Mouse (Mus musculus) cerebellum, adult 18-20 months (tissue): ENCODE results near the gene Cped1.
"Not testable (repeated sequence)": the region's sequence is repeated elsewhere in the genome, so short reads cannot be mapped to it uniquely, and the experiment has no call there.

Experiments used
- DNase-seq, 2 experiments: peaks; one replicate each; pipeline ENCODE4 v3.0.0; 2021

The Cped1 gene

DNA sequence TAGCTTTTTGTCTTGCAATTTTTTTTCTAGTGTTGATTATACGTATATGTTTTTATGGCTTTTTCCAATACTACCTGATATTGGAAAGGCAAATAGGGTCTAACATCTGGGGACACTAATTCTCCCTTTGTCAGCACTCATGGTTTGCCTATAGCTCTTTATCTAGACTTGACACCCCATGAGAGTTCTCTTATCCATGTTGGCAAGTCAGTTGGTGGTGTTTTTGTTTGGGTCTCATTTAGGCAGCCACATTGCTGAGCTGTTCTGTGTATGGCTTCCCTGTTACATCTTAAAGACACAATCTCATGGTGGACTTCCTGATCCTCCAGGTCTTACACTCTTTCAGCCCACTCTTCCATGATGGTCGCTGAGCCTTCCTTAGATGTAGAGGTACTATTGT lies 42.1 kb downstream of the Cped1 start:
- no peak for DNase-seq

DNA sequence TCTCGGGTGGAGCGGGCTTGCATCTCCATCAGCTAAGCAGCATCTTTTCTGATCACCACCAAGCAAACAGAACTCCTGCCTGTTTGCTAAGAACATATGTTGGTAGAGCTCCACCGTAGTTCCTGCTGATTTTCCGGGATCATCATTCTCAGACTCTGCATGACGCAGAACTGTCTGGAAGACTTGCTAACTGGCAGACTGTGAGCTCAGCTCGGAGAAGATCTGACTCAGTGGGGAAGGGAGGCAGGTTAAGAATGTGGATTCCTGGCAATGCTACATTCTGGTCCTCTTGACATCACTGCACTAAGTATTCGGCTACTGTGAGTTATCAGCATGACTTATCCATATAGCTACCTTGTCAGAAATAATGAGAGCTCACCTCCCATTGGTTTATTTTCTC lies 44.7 kb downstream of the Cped1 start:
- peak; percentile 3 to 6 for DNase-seq

DNA sequence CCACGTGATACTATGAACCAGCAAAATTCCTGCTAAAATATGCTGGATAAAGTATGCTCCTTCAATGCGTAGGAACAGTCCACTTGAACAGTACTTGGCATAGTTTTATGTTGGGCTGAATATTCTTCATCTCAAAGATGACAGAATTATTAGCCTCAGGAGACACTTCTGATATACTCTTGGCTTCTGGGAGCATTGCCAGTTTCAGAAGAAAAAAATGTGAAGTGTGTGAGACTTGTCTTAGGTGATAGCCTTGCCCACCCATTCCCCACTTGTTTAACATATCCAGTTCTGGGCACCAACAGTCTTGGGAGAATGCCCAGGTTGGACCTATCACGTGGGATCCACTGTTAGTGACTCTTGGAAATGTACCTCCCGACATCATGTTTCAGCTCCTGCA lies 47.5 kb downstream of the Cped1 start:
- no peak for DNase-seq

DNA sequence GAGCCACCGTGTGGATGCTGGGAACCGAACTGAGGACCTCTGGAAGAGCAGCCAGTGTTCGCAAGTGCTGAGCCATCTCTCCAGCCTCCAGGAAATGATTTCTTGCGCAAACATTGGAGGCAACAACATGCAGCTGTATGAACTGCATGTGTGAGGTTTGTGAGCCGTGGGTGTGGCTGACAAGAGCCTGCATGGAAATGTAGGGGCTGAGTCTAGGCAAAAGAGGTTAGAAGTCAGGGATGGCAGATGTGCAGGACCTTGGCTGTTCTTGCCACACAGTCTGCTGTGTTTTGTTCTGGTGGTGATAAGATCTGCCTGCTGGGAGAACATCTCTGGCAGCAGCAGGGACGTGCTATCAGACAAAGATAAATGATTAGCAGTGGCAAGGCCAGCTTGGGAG lies 49.7 kb downstream of the Cped1 start:
- DNase-seq, result no peak

DNA sequence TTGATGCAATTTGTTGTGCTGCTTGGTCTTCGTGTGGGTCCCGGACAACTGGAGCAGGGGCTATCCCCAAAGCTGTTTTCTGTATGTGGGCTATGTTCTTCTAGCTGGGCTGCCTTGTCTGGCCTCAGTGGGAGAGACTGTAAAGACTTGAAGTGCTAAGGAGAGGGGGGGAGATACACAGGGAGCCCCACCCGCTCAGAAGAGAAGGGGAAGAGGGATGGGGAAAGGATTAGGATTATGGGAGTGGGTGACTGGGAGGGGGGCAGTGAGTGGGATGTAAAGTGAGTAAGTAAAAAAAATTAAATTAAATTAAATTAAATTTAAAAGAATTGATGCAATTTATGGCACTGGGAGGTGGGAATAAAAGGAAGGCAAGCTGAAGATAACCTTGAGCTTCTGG lies 50.2 kb downstream of the Cped1 start:
- DNase-seq, result no peak

DNA sequence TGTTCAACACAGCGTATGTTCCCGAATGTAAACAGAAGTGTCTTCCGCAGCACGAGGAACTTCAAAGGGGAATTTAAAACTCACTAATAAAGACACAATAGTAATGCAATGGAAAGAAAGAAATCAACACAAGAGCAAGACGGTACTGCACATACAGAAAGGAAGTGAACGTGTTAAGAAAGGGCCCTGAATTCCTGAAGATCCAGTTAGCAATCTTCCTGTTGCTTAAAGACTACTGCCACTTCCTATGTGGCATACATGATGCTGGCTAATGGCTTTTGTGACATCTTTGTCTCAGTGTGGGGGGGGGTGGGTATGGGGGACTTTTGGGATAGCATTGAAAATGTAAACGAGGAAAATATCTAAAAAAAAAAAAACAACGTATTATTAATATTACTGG lies 50.7 kb downstream of the Cped1 start:
- no peak for DNase-seq

DNA sequence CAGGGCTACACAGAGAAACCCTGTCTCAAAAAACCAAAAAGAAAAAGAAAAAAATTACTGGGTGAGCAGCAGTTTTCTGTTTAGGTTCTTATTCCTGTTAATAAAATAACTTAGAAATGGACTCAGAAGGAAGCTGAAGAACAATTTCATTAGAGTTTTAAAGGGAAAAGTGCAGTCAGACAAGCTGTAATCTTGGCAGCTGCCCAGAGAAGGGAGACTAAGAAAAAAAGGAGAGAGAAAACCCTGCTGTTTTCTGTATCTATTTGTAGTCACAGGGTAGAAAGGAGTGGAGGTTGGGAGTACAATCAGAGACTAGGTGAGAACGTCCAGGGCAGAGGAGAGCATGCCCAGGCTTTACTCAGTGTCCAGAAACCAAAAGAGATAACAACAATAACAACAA lies 51.2 kb downstream of the Cped1 start:
- DNase-seq, result no peak

DNA sequence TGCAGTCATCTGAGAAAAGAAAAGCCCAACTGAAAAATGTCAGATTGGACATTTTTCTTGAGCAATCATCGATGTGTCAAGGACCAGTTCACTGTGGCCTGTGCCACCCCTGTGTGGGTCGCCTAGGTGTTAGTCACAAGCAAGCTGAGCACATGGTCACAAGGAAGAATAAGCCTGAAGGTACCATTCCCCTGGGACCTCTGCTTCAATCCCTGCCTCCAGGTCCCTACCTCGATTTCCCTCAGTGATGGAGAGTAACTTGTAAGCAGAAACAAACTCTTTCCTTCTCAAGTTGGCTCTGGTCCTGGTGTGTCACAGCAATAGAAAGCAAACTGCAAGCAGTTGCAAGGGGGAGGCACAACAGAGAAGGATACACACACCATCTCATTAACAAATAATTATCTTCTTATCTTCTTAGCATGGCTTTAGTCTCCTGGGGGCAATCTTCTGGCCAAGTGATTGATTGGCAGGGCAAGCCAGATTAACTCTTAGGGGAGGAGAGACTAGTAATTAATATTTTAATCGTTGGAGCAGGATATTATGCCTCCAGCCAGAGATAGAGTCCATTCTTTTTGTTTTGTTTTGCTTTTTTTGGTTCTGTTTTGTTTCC lies 51.8 kb downstream of the Cped1 start:
- no peak for DNase-seq

DNA sequence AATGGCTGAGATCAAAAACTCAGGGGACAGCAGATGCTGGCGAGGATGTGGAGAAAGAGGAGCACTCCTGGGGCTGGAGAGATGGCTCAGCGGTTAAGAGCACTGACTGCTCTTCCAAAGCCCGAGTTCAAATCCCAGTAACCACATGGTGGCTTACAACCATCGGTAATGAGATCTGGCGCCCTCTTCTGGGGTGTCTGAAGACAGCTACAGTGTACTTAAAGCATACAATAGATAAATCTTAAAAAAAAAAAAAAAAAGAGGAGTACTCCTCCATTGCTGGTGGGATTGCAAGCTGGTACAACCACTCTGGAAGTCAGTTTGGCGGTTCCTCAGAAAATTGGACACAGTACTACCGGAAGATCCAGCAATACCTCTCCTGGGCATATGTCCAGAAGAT lies 54.0 kb downstream of the Cped1 start:
- not testable (repeated sequence) for DNase-seq

DNA sequence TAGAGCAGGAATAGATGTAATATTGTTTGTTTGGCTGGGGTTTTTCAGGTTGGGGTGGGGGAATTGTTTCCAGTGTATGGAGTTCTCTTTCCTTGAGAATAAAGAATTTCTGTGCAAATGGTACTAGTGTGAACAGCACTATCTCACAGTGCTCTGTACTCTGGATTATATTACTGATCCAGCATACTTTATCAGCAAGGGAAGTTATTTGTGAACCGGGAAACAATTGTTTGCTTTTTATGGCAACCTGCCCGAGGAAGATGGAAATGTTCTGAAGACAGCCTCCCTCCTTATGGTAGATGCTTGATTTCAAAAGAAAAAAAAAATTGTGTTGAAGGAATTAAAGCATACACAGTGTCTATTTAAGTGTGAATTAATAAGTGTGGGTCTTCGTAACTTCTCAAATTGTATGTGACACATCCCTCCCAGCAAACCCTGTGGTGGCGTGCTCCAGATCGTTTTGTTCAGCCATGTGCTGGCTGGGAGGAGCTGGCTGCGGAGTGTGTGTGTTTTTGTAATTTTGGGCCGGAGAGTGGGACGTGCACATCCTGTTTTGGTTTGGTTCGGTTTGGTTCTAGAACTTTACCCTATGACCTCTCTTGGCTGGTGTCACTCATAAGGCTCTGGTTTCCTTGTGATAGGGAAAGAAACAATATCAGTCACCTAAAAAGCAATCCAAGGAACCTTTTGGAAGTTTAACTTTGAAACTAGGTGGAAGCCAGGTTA lies 59.3 kb downstream of the Cped1 start:
- DNase-seq, result no peak

DNA sequence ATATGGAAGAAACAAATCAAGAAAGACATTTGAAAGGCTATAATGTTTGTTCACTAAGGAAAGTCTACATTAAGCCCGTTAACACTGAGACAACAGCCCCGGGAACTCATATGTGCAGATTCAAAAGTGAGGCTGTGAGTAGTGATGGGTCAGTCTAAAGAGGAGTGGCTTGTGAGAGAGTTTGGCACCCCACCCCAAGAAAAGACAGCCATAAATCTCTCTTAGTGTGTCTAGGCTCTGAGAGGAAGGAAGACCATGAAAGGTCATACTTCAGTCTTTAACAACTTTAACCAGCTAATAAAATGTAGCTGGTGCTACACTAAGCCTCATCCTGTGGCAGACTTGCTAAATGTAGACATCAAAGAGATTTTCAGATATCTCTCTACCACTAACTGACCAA lies 61.4 kb downstream of the Cped1 start:
- no peak for DNase-seq

DNA sequence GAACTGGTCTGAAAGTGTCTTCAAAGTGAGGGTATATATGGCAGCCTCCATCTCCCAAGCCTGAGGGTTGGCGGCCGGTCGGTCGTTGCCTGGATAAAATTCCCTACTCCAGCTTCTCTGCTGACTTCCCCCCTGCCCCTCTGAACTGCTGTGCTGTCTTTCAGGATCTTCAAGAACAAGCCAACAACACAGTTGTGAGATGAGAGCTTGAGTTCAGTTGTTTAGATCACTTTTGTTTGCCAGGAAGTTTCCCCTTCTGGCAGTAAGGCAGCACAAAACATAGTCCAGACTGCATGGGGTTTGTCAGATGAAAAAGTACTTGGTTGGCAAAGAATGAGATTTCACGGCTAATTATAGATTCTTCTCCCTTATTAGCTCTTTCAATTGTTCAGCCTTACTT lies 63.4 kb downstream of the Cped1 start:
- DNase-seq, result no peak

DNA sequence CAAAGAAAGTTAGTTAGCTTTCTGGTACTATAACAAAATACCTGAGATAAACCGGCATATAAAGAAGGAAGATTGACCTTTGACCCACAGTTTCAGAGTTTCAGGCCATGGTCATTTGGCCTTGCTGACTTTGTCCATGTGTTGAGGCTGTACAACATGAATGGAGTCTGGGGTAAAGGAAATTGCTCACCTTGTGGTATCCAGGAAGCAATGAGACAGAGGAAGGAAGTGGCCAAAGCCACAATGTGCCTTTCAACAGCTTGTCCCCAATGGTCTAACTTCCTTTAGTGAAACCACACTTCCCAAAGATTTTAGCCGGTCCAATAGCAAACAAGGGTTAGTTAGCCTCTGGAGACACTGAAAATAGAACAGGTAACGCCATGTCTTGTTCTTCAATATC lies 65.8 kb downstream of the Cped1 start:
- no peak for DNase-seq

DNA sequence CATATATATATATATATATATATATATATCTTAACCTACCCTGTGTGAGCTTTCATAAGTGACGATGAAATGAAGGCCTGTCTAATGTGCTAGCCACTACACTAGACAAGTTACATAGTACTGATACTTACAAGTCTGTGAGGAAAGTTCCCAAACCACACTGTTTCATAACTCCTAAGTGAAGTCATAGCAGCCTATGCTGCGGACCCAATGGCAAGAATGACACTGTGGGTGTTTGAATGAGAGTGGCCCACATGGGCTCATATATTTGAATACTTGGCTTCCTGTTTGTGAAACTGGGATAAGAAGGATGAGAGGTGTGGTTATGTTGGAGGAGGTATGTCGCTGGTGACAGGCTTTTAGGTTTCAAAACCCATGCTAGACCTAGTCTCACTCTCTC lies 67.3 kb downstream of the Cped1 start:
- no peak for DNase-seq

DNA sequence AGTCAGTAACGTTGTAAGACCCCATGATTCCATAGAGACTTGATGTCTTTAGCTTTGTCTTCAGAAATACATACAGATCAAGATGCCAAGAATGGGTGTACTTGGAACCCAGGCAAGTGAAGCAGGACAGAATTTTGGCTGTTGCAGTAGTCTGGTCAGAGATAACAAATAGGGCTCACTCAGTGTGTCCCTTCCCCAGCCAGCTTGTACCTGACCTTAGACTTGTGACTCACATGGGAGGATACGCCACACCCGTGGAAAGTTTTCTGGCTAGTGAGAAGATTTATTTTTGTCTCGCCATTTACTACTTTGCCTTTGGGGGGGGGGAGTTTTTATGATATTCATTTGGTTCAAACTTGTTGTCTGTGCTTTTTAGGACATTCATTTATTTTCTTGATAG lies 78.6 kb downstream of the Cped1 start:
- DNase-seq, result no peak

DNA sequence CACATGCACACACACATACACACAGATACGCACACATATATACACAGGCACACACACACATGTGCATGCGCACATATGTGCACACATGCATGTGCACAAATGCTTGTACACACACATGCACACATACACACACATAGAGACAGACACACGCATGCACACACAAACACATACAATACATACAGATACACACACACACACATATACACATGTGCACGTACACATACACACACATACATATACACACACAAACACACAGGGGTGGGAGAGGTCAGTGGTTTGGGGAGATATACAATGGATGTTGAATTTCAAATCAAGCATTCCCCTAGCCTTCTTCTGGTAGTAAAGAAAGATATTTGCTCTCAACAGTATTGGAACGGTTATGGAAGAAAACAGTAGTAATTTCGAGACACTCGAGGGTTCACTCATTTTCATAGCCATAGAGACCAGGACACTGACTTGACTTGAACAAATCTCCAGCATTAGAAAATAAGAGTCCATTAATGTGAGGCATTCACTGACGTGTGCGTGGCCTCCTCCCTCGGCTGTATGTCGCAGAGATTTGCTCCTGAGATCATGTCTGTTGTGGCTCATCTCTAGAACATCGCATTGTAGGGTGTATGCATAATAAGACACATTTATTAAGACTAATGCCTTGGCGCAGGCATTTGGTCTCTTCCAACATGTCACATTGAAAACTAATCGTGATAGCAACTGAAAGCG lies 85.0 kb downstream of the Cped1 start:
- no peak for DNase-seq

DNA sequence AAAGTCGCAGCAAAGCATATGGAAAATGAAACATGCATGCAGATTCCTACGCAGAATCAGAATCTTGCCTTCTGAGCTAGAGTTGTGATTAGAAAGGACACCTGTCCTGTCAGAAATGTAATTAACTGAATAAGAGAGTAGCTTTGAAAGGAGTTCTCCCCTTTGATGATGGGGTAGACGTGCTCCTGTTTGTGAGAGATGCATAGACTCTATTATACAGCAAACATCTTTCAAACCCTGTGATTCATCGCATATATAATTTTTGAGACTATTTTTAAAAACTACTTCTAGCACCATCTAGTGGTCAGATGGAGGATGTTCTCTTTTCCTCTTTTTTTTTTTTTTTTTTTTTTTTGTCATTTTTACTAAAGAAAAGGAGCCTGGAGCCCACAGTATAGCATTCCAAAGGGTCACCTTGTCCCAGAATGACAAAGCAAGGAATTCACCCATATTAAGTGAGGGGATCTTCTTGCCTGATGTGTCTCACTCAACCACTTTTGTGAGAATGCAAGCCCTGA lies 85.7 kb downstream of the Cped1 start:
- peak in 1 of 2 experiments; percentile 18 for DNase-seq

DNA sequence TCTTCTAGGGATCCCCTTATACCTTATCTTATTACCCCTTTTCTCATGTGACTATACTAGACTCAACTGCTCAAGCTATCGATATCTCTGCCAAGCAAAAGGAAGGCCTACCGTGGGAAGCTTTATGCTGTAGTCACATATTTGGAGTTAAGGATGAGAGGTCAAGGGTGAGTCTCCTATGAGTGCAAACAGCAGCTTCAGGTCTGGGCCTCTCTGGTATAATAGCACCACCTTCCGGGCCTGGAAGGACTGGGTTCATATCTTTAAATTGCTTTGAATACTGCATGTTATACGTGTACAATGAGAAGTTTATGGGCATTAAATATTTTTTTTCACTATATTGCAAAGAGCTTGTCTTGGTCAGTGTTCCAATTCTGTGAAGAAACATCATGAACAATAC lies 87.0 kb downstream of the Cped1 start:
- no peak for DNase-seq

DNA sequence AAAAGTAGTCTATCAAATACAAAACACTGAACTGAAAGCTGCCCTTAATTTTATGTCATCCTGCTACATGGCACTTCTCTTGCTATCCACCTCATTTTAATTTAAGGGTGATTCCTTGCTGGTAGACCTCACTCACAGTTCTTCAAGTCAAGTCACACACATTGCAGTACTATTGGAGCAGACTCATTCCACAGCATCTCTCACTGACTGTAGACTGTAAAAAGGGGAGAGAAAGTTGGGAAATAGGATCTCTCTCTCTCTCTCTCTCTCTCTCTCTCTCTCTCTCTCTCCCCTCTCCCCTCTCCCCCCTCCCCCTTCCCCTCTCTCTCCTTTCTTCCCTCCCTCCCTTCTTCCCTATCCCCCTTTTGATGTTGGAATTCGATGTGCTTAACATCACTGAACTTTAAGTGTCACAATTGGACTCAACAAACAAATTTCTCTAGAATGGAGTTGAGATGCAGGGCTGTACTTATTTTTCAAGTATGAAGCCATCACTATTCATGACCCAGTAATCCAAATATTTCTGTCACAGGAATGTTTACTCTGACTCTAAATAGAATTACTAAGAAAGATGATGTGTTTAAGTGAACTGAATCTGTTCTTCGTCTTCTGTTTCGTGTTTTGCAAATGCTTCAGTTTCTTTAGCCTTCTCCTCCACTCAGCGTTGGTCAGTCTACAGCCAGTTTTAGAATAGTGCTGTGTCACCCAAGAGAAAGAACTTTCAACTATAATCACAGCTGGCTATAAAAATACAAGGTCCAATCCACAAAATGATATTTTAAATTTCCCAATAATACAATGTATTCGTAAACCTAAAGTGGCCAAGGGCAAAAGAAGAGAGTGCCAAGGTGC lies 88.7 kb downstream of the Cped1 start:
- no peak for DNase-seq

DNA sequence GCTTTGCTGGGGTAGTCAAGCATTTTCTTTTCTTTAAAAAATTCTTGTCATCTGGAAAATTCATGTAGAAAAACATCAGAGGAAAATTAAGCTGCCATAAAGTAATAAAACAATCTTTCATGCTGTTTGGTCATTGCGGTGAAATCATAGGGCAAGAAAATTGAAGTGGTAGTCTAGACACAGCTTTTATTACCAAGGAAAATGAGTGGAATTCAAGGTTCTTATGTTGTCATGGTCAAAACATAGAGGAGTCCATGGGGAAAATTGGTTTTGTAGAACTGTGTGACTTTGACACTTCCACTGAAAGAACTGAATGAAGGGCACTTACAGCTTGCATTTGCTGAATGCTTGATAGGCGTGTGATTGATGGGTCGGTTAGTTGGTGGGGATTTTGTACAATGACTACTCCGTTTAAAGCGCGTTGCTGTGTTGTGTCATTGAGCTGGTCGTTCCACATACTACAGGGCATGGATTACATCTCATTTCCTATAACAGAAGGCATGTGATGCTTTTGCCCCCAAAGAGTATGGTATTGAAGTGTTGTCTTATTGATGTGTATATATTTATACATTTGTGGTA lies 93.1 kb downstream of the Cped1 start:
- DNase-seq, result no peak

DNA sequence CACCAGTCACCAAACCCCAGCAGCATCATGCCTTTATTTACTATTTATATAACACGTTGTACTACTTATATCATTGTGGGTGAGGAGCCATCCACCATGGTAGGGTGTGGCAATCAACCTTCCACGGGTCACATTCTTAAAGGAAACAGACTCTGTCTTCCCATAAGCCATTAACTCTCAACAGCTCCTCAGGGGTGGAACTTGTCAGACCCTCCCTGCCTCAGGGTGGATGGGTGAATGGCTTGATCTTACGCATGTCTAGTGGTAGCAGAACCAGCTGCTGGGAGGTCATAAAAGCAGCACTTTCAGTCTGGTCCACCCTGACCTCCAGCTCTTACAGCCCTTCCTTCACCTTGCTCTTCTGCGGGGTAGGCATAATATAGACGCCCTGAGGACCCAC lies 100.3 kb downstream of the Cped1 start:
- no peak for DNase-seq

DNA sequence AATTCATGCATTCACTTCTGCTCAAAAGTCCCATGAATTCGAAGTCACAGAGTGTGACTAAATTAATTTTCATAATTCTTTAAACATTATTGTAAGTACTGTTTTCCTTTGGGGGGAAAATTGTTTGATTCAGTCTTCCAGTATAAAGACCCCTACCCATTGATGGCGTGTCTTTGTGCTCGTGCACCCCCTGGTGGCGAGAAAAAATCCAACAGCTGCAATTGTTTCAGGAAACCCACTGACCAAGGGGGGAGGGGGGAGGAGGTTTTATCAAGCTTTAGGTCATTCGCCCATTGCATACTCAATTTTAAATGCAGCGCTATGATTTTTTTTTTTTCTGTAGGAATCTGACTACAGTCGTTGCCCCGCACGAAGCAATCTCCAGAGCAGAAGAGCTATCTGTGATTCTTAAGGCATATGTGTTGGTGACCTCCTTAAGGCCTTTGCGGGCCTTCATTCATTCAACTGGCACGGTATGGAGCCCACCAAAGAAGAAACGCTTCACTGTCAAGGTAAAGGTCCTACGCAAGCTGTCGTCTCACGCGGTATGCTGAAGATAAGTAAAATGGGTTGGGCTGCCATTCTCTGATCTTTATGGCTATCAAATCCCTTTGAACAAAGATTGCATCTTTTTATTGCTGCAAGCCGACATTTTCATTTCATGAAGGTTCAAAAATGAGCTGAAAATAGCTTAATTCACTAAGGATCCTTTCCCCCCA lies 102.8 kb downstream of the Cped1 start:
- DNase-seq, result no peak
